Mouse (Mus musculus) ovary, postnatal 14 days (tissue): ENCODE data around the gene Bche.

Source experiments
- DNase-seq: peaks from one replicate; pipeline ENCODE4 v3.0.0; 2022; ENCODE audit warnings: low spot score

Bche gene

DNA sequence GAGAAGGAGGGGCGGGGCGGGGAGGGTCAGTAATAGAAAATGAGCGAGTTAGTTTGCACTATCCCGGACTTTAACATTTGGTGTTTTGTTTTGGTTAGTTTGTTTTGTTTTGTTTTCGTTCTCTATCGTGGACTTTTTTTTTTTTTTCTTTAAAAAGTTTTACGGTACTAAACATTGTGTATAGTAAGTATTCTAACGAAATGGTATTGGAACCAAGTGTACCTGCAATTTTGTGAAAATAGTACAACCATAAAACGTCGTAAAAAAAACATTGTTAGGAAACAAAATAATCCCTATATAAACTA, at the start of gene Bche:
Bche (minus strand) TSS at position 6 of the 305 bp plus-strand sequence.
- DNase-seq: no peak

DNA sequence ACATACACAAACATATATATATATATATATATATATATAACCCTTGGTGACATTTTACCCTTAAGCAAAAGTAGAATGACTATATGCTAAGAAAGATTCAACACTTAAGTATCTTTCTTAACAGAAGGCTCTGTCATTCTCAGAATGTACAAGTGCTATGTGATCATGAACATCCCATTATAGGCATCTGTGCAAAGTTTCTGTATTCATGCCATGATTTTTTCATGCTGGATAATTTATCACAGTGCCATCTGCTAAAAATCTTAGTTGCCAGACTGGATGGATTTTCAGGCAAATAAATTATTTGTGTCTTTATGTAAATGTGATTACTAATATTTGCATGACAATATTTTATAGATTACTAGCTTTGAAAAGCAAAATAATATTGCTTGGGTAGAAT, 33.8 kb upstream of the Bche start:
- DNase-seq: no peak

DNA sequence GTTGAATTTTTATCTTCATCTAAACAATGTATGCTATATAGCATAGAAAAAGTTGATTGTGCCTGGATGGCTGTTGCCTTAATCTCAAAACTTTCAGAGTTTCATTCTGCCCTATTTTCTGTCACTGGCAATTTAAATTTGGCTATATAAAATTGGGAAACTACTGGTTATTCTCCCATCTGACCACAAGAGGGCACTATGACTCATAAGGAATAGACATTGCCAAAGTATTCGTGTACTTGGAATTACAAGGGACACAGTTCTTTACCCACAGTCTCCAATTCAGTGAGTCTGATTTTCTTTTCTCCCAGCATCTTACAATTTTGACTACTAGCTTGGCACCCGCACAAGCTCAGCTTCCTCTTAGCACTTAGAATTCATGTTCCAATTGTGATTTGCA, 23.5 kb upstream of the Bche start:
- DNase-seq: no peak

DNA sequence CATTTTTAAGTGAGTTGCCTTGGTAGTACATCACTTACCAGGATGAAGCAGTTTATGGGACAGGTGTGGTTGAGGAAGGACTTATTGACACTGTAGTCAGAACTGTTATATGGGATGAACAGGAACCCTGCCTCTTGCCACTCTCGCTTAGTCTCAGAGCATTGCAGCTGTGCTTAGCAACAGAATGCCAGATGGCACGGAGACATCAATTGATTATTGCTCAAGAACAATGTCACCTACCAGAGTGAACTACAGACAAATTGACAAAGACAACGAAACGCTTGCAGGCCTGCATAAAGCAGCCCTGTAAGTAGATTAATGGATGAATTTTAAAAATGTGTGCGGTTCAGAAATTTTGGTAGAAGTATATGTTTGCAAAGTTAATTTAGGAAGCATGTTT, 21.3 kb upstream of the Bche start:
- no peak for DNase-seq

- no peak for DNase-seq
Observed at GRCm38 (mm10) chr3:73725711-73726110, 17.5 kb upstream of the Bche start.

DNA sequence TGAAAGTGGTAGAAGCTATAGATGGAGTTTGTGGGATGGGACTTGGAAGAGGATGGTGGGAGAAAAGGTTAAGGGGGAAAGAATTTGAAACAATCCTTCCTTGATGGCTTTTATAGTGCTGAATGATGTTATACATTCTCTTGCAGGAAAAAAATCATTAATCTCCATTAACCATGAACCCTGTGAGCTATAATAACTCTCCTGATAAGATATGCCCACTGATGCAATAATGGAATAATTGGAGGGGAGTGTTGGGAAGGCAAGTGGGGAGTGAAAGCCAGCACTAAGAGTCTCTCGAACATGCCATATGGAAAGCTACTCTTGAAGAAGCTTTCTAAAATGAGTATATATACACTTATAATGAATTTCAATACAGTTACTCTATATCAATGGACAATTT, 16.7 kb upstream of the Bche start:
- no peak for DNase-seq

- no peak for DNase-seq
Observed at GRCm38 (mm10) chr3:73717610-73718284, 9.5 kb upstream of the Bche start.

GRCm38 (mm10) chr3:73709871-73710270, 1.7 kb upstream of the Bche start:
- DNase-seq: no peak

DNA sequence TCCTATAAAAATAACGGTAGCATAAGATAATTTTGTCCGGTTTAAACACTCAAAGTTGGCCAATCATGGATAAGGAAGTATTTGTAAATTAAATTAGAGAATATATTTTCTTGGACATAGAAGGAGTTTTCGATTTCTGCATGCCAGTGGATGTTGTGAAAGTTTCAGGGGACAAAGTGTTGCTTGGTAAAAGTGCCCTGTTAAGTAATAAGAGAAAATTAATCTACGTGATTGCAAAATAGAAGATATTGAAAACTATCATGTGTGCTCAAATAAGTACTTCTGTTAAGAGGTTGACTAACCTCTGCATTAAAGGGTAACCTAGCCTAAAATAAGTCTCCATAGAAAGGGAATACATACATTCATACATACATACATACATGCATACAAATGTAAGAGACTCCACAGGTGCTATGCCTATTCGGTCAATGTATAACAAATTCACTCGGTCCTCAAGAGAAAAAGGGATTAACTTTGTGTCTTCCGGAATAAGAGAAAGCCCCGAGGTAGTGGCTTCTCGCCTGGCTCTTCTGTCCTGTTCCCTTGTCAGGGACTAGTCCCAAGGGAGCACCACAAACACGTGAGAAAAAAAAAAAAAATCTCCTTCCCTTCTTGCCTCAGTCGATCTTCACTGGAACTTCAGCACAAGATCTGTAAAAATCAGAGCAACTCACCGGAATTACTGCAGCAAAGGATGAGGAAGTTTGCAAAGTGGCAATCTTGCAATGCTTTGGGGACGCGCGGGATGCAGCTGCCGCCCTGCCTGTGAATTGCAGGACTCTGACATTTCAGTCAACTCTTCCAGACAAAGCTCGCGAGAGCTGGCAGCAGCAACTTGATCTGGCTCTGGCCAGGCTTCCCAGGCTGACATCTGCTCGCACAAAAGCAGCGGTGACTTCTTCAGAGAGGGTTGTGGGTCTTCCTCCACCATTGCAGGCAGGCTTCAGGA, 480 bp downstream of the Bche start:
- DNase-seq: peak; percentile 61

GRCm38 (mm10) chr3:73706544-73706943, 1.7 kb downstream of the Bche start:
- DNase-seq: no peak

- no peak for DNase-seq
Observed at GRCm38 (mm10) chr3:73698889-73699288, 9.3 kb downstream of the Bche start.

DNA sequence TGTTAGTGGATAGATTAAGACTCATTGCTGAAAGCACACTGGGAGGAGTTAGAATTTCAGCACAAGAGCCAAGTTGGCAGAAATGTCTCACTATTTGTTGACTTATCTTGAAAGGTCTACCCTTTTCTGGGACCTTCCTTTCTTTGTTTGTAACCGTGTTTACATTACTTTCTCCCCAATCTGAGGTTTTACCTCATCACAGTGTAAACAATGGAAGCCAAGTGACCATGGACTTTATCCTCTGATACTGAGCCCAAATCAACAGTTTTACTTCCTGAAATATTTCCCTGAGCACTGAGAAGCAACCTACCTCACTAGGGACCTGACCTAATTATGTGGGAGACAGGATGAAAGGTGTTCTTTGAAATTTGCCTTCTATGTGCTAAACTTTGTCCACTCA, 34.9 kb downstream of the Bche start:
- no peak for DNase-seq

DNA sequence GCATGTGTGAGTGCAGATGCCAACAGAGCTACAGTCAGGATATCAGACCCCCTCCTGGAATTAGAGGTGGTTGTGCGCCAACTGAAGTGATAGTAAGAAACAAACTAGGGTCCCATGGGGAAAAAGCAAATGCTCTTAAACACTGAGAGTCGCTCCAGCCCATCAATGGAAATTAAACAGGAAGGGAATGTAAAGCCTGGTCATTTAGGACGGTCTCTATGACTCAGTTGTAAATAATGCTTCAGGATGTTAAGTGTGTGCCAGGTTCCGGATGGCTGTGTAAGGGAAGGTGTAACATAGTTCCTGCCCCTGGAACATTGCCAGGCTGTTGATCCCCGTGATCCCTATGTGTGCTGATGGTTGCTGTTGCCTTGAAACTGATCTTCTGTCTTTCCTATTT, 40.0 kb downstream of the Bche start:
- DNase-seq: no peak

DNA sequence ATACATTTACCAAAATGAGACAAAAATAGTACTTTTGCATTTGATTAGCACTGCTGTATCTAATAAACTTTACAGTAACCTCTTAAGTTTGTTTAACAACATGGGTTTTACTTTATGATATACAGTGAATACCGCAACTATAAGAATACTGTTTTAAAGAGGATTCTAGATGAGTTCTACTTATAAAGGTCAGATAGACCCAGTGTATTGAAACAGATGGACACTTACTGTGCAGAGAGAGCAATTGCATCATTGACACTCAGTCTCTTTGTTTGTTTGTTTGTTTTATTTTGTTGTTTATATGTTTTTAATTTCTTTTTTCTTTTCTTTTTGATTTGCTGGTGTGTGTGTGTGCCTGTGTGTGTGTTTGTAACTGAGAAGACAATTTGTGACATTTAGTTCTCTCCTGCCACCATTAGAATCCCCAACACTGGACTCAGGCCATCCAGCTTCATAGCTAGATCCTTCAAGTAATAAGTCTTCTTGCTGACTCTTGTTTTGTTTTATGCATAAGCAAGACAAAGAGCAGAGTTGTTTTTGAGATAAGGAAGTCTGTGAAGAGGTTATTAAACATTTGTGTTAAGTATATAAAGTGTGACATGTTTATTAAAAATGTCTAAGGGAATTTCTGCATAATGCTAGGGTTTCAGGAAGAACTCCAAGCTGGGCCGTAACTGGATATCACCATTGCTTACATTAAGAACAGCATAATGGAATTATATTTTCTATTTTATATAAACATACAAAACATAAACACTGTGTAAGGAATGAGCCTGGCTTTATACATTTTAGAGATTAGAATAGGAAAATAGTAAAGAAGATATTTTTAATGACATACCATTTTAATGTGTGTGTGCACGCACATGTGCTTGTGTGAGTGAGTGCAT, 40.7 kb downstream of the Bche start:
- no peak for DNase-seq

- DNase-seq: no peak
Observed at GRCm38 (mm10) chr3:73650281-73650680, 57.9 kb downstream of the Bche start.

DNA sequence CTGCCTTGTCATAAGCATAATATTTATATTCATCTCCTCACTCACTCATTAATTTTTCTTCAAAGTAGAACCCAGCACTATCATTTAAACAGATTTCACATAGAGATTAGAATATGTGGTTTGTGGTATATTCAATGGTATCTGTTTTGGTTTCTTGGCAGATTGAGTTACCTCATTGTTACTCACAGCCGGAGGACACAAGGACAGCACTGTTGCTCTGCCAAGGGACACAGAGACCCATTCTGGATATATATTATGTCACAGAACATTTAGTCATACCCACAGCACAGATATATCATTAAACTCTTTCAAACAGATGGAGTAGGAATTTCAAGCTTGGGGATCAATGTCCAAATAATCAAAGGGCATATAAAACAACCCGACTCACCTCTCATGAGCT, 61.2 kb downstream of the Bche start:
- DNase-seq: no peak

- DNase-seq: no peak
Observed at GRCm38 (mm10) chr3:73611421-73611820, 96.8 kb downstream of the Bche start.

- DNase-seq: no peak
Observed at GRCm38 (mm10) chr3:73591757-73592533, 116.3 kb downstream of the Bche start.
